Mouse (Mus musculus): ENCODE data around the gene Ltb. TPM values are rescaled to one million over a fixed set of nuclear protein-coding genes. Genes with fewer than 3 reads are reported as not detected.

Ltb gene
- 0.29 and 0.39 TPM in 2 replicates for polyA plus RNA-seq (2014; fragmentation: Nextera tagmentation; extraction: Ambion mirVana)

GRCm38 (mm10) chr17:35193881-35194843 is at the start of gene Ltb:
Ltb (plus strand) TSS chr17:35194439.
- no peak for DNase-seq (ENCODE audit: low spot score)
- Histone ChIP-seq H3K27ac (no peak within 1 kb of the TSS), H3K27me3 (ENCODE audit: control insufficient read depth, insufficient read depth, low read length) (peaks cover 27% of the 10 kb centered on the region), H3K4me3 (replicated peaks; ENCODE audit: low read length) (0 out of 2 replicates have a peak within 1 kb of the TSS, but pooled peaks have one; percentile 33), H3K36me3 (replicated peaks; ENCODE audit: control insufficient read depth, insufficient read depth) (no peaks in the 10 kb centered on the region), H3K4me2 (replicated peaks) (peak within 1 kb of the TSS; percentile 63; the same call in 1 of the 2 replicates), H3K9ac (no peak within 1 kb of the TSS), H3K9me3 (ENCODE audit: control insufficient read depth, low read length) (no peaks in the 10 kb centered on the region), H3K4me1 (replicated peaks; ENCODE audit: control insufficient read depth, insufficient read depth, low read length) (peaks cover 9% of the 10 kb centered on the region; the same call in 1 of the 2 replicates)
- no peak for ATAC-seq (ENCODE audit: low FRiP score)
- 71% methylated on average over 27 of the region's 28 CpGs for WGBS

- Histone ChIP-seq H3K9ac (no peak overlapping the region), H3K4me1 (replicated peaks; ENCODE audit: control insufficient read depth, insufficient read depth, low read length) (no peaks in the 10 kb centered on the region), H3K4me3 (replicated peaks; ENCODE audit: low read length) (no peak overlapping the region), H3K4me2 (replicated peaks) (no peak overlapping the region), H3K36me3 (replicated peaks; ENCODE audit: control insufficient read depth, insufficient read depth) (peaks cover 99% of the 10 kb centered on the region), H3K27ac (no peak overlapping the region), H3K27me3 (ENCODE audit: control insufficient read depth, insufficient read depth, low read length) (no peaks in the 10 kb centered on the region), H3K9me3 (ENCODE audit: control insufficient read depth, low read length) (no peaks in the 10 kb centered on the region)
- 88% methylated on average over 5 of the region's 5 CpGs for whole genome bisulfite sequencing
- no peak for DNase-seq (ENCODE audit: low spot score)
- no peak for ATAC-seq (ENCODE audit: low FRiP score)
Measured at GRCm38 (mm10) chr17:35146139-35146538, 48.1 kb upstream of the Ltb start.

DNA sequence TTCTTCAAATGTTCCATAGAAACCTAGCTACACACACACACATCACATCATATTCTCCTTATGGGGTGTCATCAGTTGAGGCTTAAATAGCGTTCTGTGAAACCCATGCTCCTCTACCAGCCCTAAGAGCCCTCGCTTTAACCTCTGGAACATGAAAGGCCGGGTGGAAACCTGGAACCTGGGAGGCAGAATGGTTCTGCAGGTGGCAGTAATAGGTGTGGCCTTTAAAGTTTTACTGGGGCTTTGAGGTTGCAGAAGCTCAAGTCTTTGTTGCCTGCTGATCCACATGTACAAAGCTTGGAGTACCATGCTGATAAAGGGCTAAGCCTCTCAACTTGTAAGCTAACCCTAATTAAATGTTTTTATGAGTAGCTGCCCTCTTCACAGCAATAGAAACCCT is 46.9 kb upstream of the Ltb start:
- DNase-seq (ENCODE audit: low spot score) = no peak
- no peaks in the 10 kb centered on the region for H3K27me3 ChIP-seq (ENCODE audit: control insufficient read depth, insufficient read depth, low read length)
- WGBS = 65% methylated on average over 3 of the region's 3 CpGs
- H3K9ac ChIP-seq = no peak overlapping the region
- no peak overlapping the region for H3K27ac ChIP-seq
- no peak for ATAC-seq (ENCODE audit: low FRiP score)
- no peak overlapping the region for H3K4me3 ChIP-seq (replicated peaks; ENCODE audit: low read length)
- H3K4me2 ChIP-seq (replicated peaks) = no peak overlapping the region
- H3K4me1 ChIP-seq (replicated peaks; ENCODE audit: control insufficient read depth, insufficient read depth, low read length) = no peaks in the 10 kb centered on the region
- peaks cover 99% of the 10 kb centered on the region for H3K36me3 ChIP-seq (replicated peaks; ENCODE audit: control insufficient read depth, insufficient read depth)
- no peaks in the 10 kb centered on the region for H3K9me3 ChIP-seq (ENCODE audit: control insufficient read depth, low read length)

DNA sequence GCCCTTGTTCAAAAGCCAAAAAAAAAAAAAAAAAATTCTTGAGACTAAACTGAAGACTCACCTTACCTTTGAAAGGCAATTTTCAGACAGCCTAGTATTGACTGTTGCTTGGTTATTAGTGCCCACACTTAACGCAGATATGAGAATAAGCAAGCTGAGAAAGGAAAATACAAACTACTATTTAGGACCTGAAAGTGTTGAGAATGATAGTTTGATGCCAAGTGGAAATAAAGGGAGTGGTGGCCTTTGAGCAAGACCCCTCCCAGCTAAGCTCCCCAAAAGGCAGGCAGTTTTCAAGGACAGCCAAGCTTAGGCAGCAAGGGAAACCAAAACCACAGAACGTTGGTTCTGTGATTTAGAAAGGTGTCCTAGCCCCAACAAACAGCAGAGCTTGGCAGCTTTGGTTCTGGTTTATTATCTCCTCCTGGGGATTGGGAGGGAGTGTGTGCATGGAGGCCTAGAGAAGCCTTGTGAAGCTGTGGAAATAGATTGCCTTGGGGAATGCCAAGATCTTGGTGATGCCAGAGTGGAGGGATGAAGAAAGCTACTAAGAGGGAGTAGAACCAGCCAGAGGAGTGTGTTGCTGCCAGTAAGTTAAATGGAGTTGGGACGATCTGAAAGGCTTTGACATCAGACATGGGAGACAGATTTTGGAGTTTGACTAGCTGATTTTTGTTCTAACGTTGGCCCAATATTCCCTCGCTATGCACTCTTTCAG is 46.2 kb upstream of the Ltb start:
- Histone ChIP-seq H3K27me3 (ENCODE audit: control insufficient read depth, insufficient read depth, low read length) (no peaks in the 10 kb centered on the region), H3K27ac (no peak overlapping the region), H3K4me3 (replicated peaks; ENCODE audit: low read length) (no peak overlapping the region), H3K36me3 (replicated peaks; ENCODE audit: control insufficient read depth, insufficient read depth) (peaks cover 99% of the 10 kb centered on the region), H3K4me2 (replicated peaks) (no peak overlapping the region), H3K4me1 (replicated peaks; ENCODE audit: control insufficient read depth, insufficient read depth, low read length) (no peaks in the 10 kb centered on the region), H3K9me3 (ENCODE audit: control insufficient read depth, low read length) (no peaks in the 10 kb centered on the region), H3K9ac (no peak overlapping the region)
- no peak for DNase-seq (ENCODE audit: low spot score)
- WGBS = 73% methylated on average over 5 of the region's 5 CpGs
- ATAC-seq (ENCODE audit: low FRiP score) = no peak

GRCm38 (mm10) chr17:35152121-35152520 is 42.1 kb upstream of the Ltb start:
- 97% methylated on average over 4 of the region's 4 CpGs for WGBS
- no peaks in the 10 kb centered on the region for H3K4me1 ChIP-seq (replicated peaks; ENCODE audit: control insufficient read depth, insufficient read depth, low read length)

GRCm38 (mm10) chr17:35153077-35153476 is 41.2 kb upstream of the Ltb start:
- Histone ChIP-seq H3K27ac (no peak overlapping the region), H3K9ac (no peak overlapping the region), H3K9me3 (ENCODE audit: control insufficient read depth, low read length) (no peaks in the 10 kb centered on the region), H3K27me3 (ENCODE audit: control insufficient read depth, insufficient read depth, low read length) (no peaks in the 10 kb centered on the region), H3K4me1 (replicated peaks; ENCODE audit: control insufficient read depth, insufficient read depth, low read length) (no peaks in the 10 kb centered on the region), H3K4me3 (replicated peaks; ENCODE audit: low read length) (no peak overlapping the region), H3K36me3 (replicated peaks; ENCODE audit: control insufficient read depth, insufficient read depth) (peaks cover 99% of the 10 kb centered on the region), H3K4me2 (replicated peaks) (no peak overlapping the region)
- 93% methylated on average over 9 of the region's 9 CpGs for WGBS
- DNase-seq (ENCODE audit: low spot score) (no peak), ATAC-seq (ENCODE audit: low FRiP score) (no peak)

More at GRCm38 (mm10) chr17:35152121-35152520, 42.1 kb upstream of the Ltb start:
- Histone ChIP-seq H3K27ac (no peak overlapping the region), H3K27me3 (ENCODE audit: control insufficient read depth, insufficient read depth, low read length) (no peaks in the 10 kb centered on the region), H3K36me3 (replicated peaks; ENCODE audit: control insufficient read depth, insufficient read depth) (peaks cover 99% of the 10 kb centered on the region), H3K9ac (no peak overlapping the region), H3K4me2 (replicated peaks) (no peak overlapping the region), H3K9me3 (ENCODE audit: control insufficient read depth, low read length) (no peaks in the 10 kb centered on the region), H3K4me3 (replicated peaks; ENCODE audit: low read length) (no peak overlapping the region)
- no peak for DNase-seq (ENCODE audit: low spot score)
- ATAC-seq (ENCODE audit: low FRiP score) = no peak

GRCm38 (mm10) chr17:35153931-35154330 is 40.3 kb upstream of the Ltb start:
- WGBS = 85% methylated on average over 4 of the region's 4 CpGs
- ATAC-seq (ENCODE audit: low FRiP score) (no peak), DNase-seq (ENCODE audit: low spot score) (no peak)
- no peak overlapping the region for H3K9ac ChIP-seq
- no peak overlapping the region for H3K4me3 ChIP-seq (replicated peaks; ENCODE audit: low read length)
- no peaks in the 10 kb centered on the region for H3K27me3 ChIP-seq (ENCODE audit: control insufficient read depth, insufficient read depth, low read length)
- H3K27ac ChIP-seq = no peak overlapping the region
- H3K4me2 ChIP-seq (replicated peaks) = no peak overlapping the region
- no peaks in the 10 kb centered on the region for H3K4me1 ChIP-seq (replicated peaks; ENCODE audit: control insufficient read depth, insufficient read depth, low read length)
- no peaks in the 10 kb centered on the region for H3K9me3 ChIP-seq (ENCODE audit: control insufficient read depth, low read length)
- peaks cover 99% of the 10 kb centered on the region for H3K36me3 ChIP-seq (replicated peaks; ENCODE audit: control insufficient read depth, insufficient read depth)

DNA sequence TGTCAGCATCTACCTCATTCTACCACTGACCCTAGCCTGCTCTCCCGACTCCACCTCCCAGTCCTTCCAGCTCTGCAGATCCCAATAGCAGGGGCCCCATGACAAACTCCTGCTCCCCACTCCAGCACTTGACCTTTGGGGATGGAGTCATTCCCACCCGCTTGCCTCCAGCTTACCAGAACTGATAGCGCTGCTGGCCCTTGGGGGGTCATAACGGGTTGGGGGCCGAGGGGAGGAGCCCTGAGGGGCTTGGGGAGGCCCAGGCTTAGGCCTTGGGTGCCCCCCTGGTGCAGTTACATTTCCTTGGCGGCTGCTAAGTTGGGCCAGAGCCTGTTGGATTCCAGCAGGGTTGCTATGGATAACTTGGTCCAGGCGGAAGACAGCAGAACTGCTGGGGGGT is 39.6 kb upstream of the Ltb start:
- ATAC-seq (ENCODE audit: low FRiP score) = no peak
- 69% methylated on average over 7 of the region's 7 CpGs for WGBS

GRCm38 (mm10) chr17:35155451-35155850 is 38.8 kb upstream of the Ltb start:
- DNase-seq (ENCODE audit: low spot score) (no peak), ATAC-seq (ENCODE audit: low FRiP score) (no peak)
- H3K4me2 ChIP-seq (replicated peaks) = no peak overlapping the region
- H3K27me3 ChIP-seq (ENCODE audit: control insufficient read depth, insufficient read depth, low read length) = no peaks in the 10 kb centered on the region
- H3K4me1 ChIP-seq (replicated peaks; ENCODE audit: control insufficient read depth, insufficient read depth, low read length) = no peaks in the 10 kb centered on the region
- H3K36me3 ChIP-seq (replicated peaks; ENCODE audit: control insufficient read depth, insufficient read depth) = peaks cover 99% of the 10 kb centered on the region
- no peaks in the 10 kb centered on the region for H3K9me3 ChIP-seq (ENCODE audit: control insufficient read depth, low read length)
- H3K27ac ChIP-seq = no peak overlapping the region
- H3K4me3 ChIP-seq (replicated peaks; ENCODE audit: low read length) = no peak overlapping the region
- 92% methylated on average over 12 of the region's 12 CpGs for WGBS
- no peak overlapping the region for H3K9ac ChIP-seq

More for the DNA sequence above, 39.6 kb upstream of the Ltb start:
- no peak overlapping the region for H3K27ac ChIP-seq
- no peaks in the 10 kb centered on the region for H3K9me3 ChIP-seq (ENCODE audit: control insufficient read depth, low read length)
- no peak overlapping the region for H3K4me3 ChIP-seq (replicated peaks; ENCODE audit: low read length)
- H3K4me1 ChIP-seq (replicated peaks; ENCODE audit: control insufficient read depth, insufficient read depth, low read length) = no peaks in the 10 kb centered on the region
- no peak overlapping the region for H3K9ac ChIP-seq
- H3K4me2 ChIP-seq (replicated peaks) = no peak overlapping the region
- no peaks in the 10 kb centered on the region for H3K27me3 ChIP-seq (ENCODE audit: control insufficient read depth, insufficient read depth, low read length)
- H3K36me3 ChIP-seq (replicated peaks; ENCODE audit: control insufficient read depth, insufficient read depth) = peaks cover 99% of the 10 kb centered on the region
- no peak for DNase-seq (ENCODE audit: low spot score)

All from hindbrain, embryonic 14.5 days (tissue).